Mouse (Mus musculus): ENCODE data around the gene Lrrc32. TPM values are rescaled to one million over a fixed set of nuclear protein-coding genes. Genes with fewer than 3 reads are reported as not detected.

Lrrc32 gene
- 5.2 and 5.6 TPM in 2 replicates for polyA plus RNA-seq (2015; fragmentation: Nextera tagmentation; extraction: Ambion mirVana)

DNA sequence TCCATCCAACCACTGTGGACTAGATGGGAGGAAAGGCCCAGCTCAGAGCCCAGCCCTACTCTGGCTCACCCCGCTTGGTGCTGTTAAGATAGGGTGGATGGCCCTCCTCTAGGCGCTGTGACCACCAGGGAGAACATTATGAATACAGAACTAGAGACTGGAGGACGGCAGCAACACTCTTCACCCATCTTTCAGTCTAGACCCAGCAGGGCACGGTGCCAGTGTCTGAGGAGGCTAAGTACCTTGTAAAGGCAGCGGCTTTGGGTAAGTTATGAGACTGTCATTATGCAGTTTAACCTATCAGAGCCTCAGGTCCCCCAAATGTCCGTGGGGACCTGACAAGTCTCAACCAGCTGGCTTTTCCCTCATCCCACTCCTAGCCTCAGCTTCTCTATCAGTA lies at the start of gene Lrrc32:
Lrrc32 (plus strand) TSS at position 153 of the 400 bp plus-strand sequence.

DNA sequence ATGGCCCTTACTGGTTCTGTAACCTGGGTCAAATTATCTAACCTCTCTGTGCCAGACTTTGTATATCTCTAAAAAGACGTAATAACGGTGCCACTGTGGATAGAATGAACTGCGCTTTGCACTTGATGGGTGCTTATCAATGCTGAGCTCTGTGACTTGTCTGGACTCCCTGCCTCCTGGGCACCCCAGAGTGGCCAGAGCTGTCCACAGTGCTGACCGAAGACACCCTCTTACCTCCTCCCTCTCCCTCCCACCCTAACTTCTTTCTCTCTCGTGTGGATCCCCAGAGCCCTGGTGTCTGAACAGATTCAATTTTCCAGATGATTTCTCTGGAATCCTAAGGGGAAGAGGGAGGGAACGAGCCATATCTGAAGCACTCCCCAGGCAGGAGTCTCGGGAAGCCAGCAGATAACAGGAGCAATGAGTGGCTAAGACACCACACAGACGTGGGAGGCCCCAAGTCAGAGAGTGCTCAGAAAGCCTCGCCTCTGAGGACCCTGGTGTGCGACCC lies 49.1 kb upstream of the Lrrc32 start, which contains the start of gene Gucy2d:
Gucy2d (plus strand) TSS at position 461 of the 511 bp plus-strand sequence.

Other genes with a start within 250 kb of the Lrrc32 start
- 12.3 and 14.3 TPM in 2 replicates for gene Acer3, start 168.1 kb upstream of the Lrrc32 start, polyA plus RNA-seq (2015; fragmentation: Nextera tagmentation; extraction: Ambion mirVana)
- 6.7 and 7.6 TPM in 2 replicates for gene Tsku, start 128.0 kb upstream of the Lrrc32 start, polyA plus RNA-seq (2015; fragmentation: Nextera tagmentation; extraction: Ambion mirVana)
- gene Gucy2d, start 48.9 kb upstream of the Lrrc32 start, polyA plus RNA-seq (2015; fragmentation: Nextera tagmentation; extraction: Ambion mirVana) = not detected in 2 replicates
- 9.1 and 9.8 TPM in 2 replicates for gene Emsy, start 167.5 kb downstream of the Lrrc32 start, polyA plus RNA-seq (2015; fragmentation: Nextera tagmentation; extraction: Ambion mirVana)
- gene Thap12, start 213.8 kb downstream of the Lrrc32 start, polyA plus RNA-seq (2015; fragmentation: Nextera tagmentation; extraction: Ambion mirVana) = 27.5 and 29.1 TPM in 2 replicates